Mouse (Mus musculus) spleen, postnatal 4 days (tissue): ENCODE measurements around the gene Wnt10b.

Source experiments
- DNase-seq, 2 experiments: peaks; one replicate each; pipeline ENCODE4 v3.0.0; 2022; ENCODE audit warnings: low spot score in 2 of 2

Wnt10b gene

DNA sequence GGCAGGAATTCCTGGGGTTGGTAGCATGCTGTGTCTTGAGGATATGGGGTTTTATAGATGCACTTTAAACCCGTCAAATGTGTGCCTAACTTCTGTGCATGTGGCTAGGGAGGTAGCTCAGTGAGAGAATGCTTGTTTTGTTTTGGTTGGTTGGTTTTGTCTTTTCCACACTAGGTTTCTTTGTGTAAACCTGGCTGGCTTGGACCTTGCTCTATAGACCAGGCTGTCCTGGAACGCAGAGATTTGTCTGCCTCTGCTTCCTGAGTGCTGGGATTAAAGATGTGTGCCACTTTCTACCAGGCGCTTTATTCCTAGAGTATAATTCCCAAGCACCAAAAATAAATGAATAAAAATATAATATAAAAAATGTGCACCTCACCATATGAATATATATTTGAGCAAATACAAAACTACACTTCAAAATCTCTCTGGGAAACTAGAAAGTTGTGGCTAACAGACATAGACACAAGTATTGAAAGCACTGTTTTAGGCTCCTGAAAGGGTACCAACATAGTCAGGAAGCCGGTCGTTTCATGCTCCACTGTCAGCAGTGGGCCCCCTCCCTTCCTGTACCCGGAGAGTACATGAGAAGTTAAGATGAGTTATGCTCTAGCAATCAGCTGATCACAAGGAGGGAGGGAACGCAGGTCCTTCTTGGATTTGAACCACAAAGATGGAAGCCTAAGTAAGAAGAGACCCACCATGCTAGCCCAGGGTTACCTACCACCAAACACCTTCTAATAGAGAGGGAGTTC lies 48.0 kb downstream of the Wnt10b start:
- DNase-seq, result no peak

DNA sequence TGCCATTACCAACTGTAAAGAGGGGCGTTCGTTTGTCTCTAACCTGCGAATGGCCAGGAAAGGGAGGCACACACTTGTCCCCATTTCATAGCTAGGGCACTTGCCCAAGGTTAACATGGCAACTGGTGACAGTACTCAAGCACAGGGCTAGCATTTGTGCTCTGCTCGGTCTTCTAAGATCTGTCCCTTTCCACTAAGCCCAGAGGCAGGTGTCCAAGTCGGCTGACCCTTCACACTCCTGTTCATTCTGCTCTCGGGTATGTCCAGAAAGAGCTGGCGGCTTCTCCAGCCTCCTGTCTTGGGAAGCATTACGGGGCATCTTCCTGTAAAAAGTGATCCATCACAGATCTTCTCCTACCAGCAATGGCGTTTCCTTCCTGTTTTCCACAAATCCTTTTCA lies 49.6 kb downstream of the Wnt10b start:
- DNase-seq, result no peak

DNA sequence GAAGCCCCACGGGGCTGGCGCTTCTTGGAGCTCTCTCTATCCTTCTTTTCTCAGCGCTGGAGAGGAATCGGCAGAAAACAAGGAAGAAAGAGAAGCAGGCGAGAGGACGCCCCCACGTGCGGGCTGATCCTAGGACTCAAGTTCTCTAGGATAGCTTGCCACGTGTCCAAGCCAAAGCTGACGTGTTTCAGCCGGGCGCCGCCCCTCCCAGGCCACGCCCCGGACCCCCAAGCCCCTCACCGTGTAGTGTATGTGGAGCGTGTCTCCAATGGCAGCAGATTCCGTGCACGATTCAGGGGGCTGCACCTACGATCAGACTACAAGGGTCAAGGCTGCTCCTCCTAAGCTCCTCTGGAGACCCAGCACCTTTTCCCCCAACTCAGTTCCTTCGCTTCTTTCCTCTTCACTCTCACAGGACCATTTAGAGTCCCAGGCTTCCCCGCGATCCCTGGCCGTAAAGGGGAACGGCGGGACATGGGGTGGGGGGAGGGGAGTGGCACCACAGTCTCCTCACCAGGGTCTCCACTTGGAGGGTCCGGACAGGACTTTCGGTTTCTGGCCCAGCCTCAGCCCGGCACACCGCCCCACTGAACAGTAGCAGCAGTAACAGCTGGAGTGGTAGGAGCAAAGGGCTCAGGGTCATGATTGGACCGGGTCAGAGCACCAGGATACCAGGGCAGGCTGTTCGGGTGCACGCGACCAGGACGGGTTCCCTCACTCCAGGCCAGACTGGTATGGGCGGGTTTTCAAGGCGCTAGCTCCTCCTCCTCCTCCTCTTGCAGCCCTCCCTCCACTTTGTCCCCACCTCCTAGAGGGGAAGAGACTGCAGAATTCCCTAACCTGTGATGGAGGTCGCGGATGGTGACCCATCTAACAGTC lies 50.3 kb downstream of the Wnt10b start, which contains the start of gene Fkbp11:
Fkbp11 (minus strand) TSS at position 756 of the 879 bp plus-strand sequence.
- no peak for DNase-seq

DNA sequence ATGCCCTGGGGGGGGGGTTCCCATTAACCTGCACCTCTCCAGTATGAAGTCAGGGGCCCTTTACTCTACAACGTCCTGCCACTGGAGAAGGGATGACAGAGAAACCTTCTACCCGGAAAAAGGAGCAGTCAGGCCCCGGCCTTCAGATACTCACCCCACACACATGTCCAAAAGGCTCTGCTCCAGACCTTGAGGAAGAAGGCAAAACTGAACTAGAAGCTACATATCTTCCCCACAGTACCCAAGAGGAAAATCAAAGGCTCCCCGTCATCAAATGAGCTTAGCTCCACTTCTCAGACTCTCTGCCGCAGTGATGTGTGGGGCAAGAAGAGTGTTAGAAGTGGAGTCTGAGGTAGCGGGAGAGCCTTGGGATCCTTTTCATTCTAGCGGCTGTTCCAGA lies 51.2 kb downstream of the Wnt10b start:
- no peak for DNase-seq

DNA sequence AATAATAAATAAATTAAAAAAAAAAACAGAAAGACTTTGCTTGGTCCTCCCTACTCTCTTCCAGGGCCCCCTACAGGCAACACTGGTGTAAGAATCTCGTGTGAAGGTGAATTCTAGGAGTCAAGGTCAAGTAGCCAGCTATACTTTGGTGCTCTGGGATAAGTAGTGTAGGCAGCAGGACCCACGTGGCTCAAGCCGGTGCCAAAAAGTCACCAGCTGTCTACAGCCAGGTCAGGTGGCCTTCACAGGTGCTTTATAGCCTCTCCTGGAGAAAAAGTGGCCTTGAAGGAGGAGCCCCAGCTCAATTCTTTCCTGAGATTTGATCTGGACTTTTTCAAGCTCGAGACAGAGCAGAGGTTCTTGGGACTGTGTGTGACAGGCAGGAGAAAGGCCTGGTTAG lies 51.9 kb downstream of the Wnt10b start:
- no peak for DNase-seq

DNA sequence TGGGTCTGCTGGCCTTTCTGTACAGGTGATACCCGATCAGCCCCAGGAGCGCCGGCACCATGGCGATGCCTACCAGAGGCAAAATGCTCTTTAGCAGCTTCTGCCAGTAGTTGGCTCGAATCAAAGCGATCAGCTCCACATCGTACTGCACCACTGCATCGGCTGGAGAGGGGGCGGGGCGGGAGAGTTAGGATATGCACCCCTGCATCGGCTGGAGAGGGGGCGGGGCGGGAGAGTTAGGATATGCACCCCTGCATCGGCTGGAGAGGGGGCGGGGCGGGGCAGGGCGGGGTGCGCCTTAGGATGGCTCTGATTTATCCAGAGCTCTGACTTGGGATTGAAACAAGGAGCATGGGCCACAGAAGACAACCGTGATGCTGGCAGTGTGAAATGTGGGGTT lies 53.5 kb downstream of the Wnt10b start:
- DNase-seq, result no peak

DNA sequence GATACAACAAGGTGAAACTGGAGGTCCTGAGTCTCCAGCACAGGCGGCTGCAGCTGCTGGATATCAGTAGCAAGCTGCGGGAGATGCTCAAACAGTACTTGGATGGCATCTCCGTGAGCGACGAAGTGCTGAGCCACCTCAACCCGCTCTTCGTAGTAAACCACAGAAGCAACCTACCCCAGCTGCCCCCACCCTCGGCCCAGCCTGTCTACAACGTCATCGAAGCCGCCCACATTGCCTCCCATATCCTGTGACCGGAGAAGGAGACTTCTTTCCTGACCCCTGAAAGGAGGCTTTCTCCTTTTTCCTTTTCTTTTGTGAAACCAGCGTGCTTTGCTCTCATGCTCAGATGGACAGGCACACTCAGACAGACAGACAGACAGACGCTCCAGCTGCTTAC lies 55.1 kb downstream of the Wnt10b start:
- no peak for DNase-seq

DNA sequence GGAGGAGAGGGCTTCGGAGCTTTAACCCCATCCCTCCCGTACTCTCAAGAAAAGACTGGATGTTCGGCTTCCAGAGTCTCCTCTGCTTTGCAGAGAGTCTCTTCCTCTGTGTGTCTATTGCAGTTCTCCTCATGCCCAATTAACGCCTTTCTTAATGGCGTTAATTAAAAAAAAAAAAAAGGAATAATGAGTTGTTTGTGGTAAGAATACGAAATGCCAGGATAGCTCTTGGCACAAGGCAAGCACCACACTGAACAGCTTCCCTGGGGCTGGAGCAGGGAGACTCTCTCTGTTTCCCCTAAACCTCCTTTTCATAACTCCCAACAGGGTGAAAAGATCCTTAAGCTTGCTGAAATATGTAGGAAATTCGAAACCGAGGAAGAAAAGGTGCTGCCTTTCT lies 55.8 kb downstream of the Wnt10b start:
- DNase-seq, result no peak
